Mouse (Mus musculus) hindbrain, postnatal 0 days (tissue): ENCODE results near the gene Sqor. TPM values are rescaled to one million over a fixed set of nuclear protein-coding genes. Genes with fewer than 3 reads are reported as not detected.
A peak's percentile ranks its signal among the peaks of the same experiment; 100 is the strongest.

ENCODE experiments used
- ATAC-seq: fragments of 200-750 bp; cut with Nextera tagmentation; 2 replicates; pipeline ENCODE4 v1.8.0; 2017; ENCODE audit warnings: mild to moderate bottlenecking, moderate TSS enrichment, moderate library complexity
- DNase-seq: peaks from one replicate; pipeline ENCODE4 v3.0.0-alpha.2; 2015; ENCODE audit warnings: low spot score
- H3K27ac ChIP-seq: fragments of 300-500 bp; sonication (generic); 2 replicates; pipeline ENCODE4 v1.5.1; 2014; ENCODE audit warnings: mild to moderate bottlenecking
- H3K27me3 ChIP-seq: fragments of 300-500 bp; sonication (generic); 2 replicates; pipeline ENCODE4 v1.6.1; 2014; ENCODE audit warnings: low read length, mixed read lengths; ENCODE audit not compliant: insufficient read depth
- H3K36me3 ChIP-seq: fragments of 300-500 bp; sonication (generic); 2 replicates; pipeline ENCODE4 v1.6.1; 2014; ENCODE audit warnings: low read length, mixed read lengths; ENCODE audit not compliant: insufficient read depth
- H3K4me1 ChIP-seq: fragments of 300-500 bp; sonication (generic); 2 replicates; pipeline ENCODE4 v1.6.1; 2014; ENCODE audit warnings: antibody characterized with exemption, low read length, mixed read lengths; ENCODE audit not compliant: insufficient read depth
- H3K4me2 ChIP-seq: fragments of 300-500 bp; sonication (generic); 2 replicates; pipeline ENCODE4 v1.6.1; 2014; ENCODE audit warnings: low read depth, mild to moderate bottlenecking, low read length, moderate library complexity, mixed read lengths
- H3K4me3 ChIP-seq: fragments of 300-500 bp; sonication (generic); 2 replicates; pipeline ENCODE4 v1.5.1; 2014; ENCODE audit warnings: low read length
- H3K9ac ChIP-seq: fragments of 300-500 bp; sonication (generic); replicated peaks from 2 replicates; pipeline ENCODE4 v1.6.1; 2014; ENCODE audit warnings: mild to moderate bottlenecking, low read length, moderate library complexity, mixed read lengths
- H3K9me3 ChIP-seq: fragments of 300-500 bp; sonication (generic); 2 replicates; pipeline ENCODE4 v1.6.1; 2016; ENCODE audit warnings: low read length, mixed read lengths
- CTCF ChIP-seq: IDR thresholded peaks from 2 replicates; pipeline ENCODE4 v1.5.1; 2016; ENCODE audit warnings: antibody characterized with exemption, control low read depth, low read depth
- WGBS: fragments of 180-500 bp; shearing (Covaris S2); extraction: QIAGEN DNeasy Blood & Tissue Kit; methylation state at CpG from one replicate; pipeline ENCODE4 v1.1.7; 2014; 5-methylcytosine and 5-hydroxymethylcytosine counted together
- polyA plus RNA-seq: library from polyadenylated mRNA; unstranded; fragments of >200 nt; fragmentation: Nextera tagmentation; extraction: Ambion mirVana; gene quantifications from 2 replicates; pipeline ENCODE4 v1.2.1, GENCODE M21; 2015
- total RNA-seq: library from RNA; depleted of rRNA; stranded (reverse); fragments of >200 nt; gene quantifications from 2 replicates; pipeline ENCODE4 v1.2.3, GENCODE M21; 2014

Gene Sqor
- total and polyA plus RNA-seq, 2 experiments from 2014 or later = 2.9 to 5.7 TPM

GRCm38 (mm10) chr2:122737894-122738830, 26.9 kb upstream of the Sqor start, which contains the start of gene Bloc1s6:
TSS of gene Bloc1s6 (plus strand) at chr2:122738503.
- peak within 1 kb of the TSS; percentile 86 for H3K4me3 ChIP-seq
- no peak for TF ChIP-seq CTCF
- H3K4me1 ChIP-seq = peaks cover 5% of the 10 kb centered on the region; the same call in 1 of the 2 replicates
- peak; percentile 98 for DNase-seq
- H3K36me3 ChIP-seq = 0 out of 2 replicates have a peak, but pooled peaks cover 7% of the 10 kb centered on the region
- peak within 1 kb of the TSS; percentile 53 for H3K4me2 ChIP-seq
- peak within 1 kb of the TSS; percentile 91 for H3K9ac ChIP-seq
- H3K27ac ChIP-seq = peak within 1 kb of the TSS; percentile 95
- peaks cover 7% of the 10 kb centered on the region; the same call in 1 of the 2 replicates for H3K27me3 ChIP-seq
- under 1% methylated on average over 53 of the region's 59 CpGs for WGBS
- ATAC-seq = peak; percentile 97
- no peaks in the 10 kb centered on the region for H3K9me3 ChIP-seq

- H3K4me1 ChIP-seq = peaks cover 5% of the 10 kb centered on the region; the same call in 1 of the 2 replicates
- no peaks in the 10 kb centered on the region for H3K9me3 ChIP-seq
- DNase-seq = no peak
- TF ChIP-seq CTCF = no peak
- H3K9ac ChIP-seq = peak overlapping the region; percentile 91
- H3K36me3 ChIP-seq = 0 out of 2 replicates have a peak, but pooled peaks cover 9% of the 10 kb centered on the region
- peaks cover 7% of the 10 kb centered on the region; the same call in 1 of the 2 replicates for H3K27me3 ChIP-seq
- WGBS = 31% methylated on average over 7 of the region's 7 CpGs
- H3K4me2 ChIP-seq = peak overlapping the region; percentile 53
- ATAC-seq = no peak
- H3K27ac ChIP-seq = peak overlapping the region; percentile 95
- peak overlapping the region; percentile 86 for H3K4me3 ChIP-seq
Measured at GRCm38 (mm10) chr2:122739023-122739422, 26.0 kb upstream of the Sqor start.

GRCm38 (mm10) chr2:122746461-122746860, 18.6 kb upstream of the Sqor start:
- no peak for TF ChIP-seq CTCF

GRCm38 (mm10) chr2:122753739-122754343, 11.2 kb upstream of the Sqor start:
- TF ChIP-seq CTCF = peak; percentile 98
- ATAC-seq = peak; percentile 69
- Histone ChIP-seq H3K36me3 (no peaks in the 10 kb centered on the region), H3K9ac (no peak overlapping the region), H3K4me1 (no peaks in the 10 kb centered on the region), H3K4me2 (peak overlapping the region; percentile 37), H3K4me3 (no peak overlapping the region), H3K27ac (no peak overlapping the region), H3K27me3 (no peaks in the 10 kb centered on the region), H3K9me3 (no peaks in the 10 kb centered on the region)
- 15% methylated on average over 7 of the region's 7 CpGs for WGBS
- peak; percentile 84 for DNase-seq

More at GRCm38 (mm10) chr2:122746461-122746860, 18.6 kb upstream of the Sqor start:
- Histone ChIP-seq H3K27me3 (no peaks in the 10 kb centered on the region), H3K4me3 (no peak overlapping the region), H3K27ac (no peak overlapping the region), H3K9me3 (no peaks in the 10 kb centered on the region), H3K4me2 (no peak overlapping the region), H3K36me3 (peaks cover 24% of the 10 kb centered on the region; the same call in 1 of the 2 replicates), H3K9ac (no peak overlapping the region), H3K4me1 (no peaks in the 10 kb centered on the region)
- ATAC-seq (no peak), DNase-seq (no peak)
- 92% methylated on average over 9 of the region's 9 CpGs for WGBS

GRCm38 (mm10) chr2:122759791-122760190, 5.2 kb upstream of the Sqor start:
- WGBS = 91% methylated on average over 1 of the region's 1 CpGs
- H3K27ac ChIP-seq = no peak overlapping the region
- no peak overlapping the region for H3K4me3 ChIP-seq
- no peaks in the 10 kb centered on the region for H3K4me1 ChIP-seq
- H3K9ac ChIP-seq = no peak overlapping the region
- ATAC-seq (no peak), DNase-seq (no peak)
- H3K9me3 ChIP-seq = no peaks in the 10 kb centered on the region
- no peak overlapping the region for H3K4me2 ChIP-seq
- no peak for TF ChIP-seq CTCF
- no peaks in the 10 kb centered on the region for H3K36me3 ChIP-seq
- H3K27me3 ChIP-seq = peaks cover under 1% of the 10 kb centered on the region; the same call in 1 of the 2 replicates

GRCm38 (mm10) chr2:122762991-122763390, 2.0 kb upstream of the Sqor start:
- Histone ChIP-seq H3K4me2 (no peak overlapping the region), H3K27me3 (peaks cover 3% of the 10 kb centered on the region; the same call in 1 of the 2 replicates), H3K27ac (no peak overlapping the region), H3K9ac (no peak overlapping the region), H3K4me1 (no peaks in the 10 kb centered on the region), H3K9me3 (no peaks in the 10 kb centered on the region), H3K4me3 (no peak overlapping the region), H3K36me3 (no peaks in the 10 kb centered on the region)
- ATAC-seq (no peak), DNase-seq (no peak)
- 67% methylated on average over 3 of the region's 3 CpGs for WGBS
- TF ChIP-seq CTCF = no peak
